Mouse (Mus musculus) bone marrow macrophage, adult 2 months (primary cell): ENCODE measurements around the gene Adi1. TPM values are rescaled to one million over a fixed set of nuclear protein-coding genes. Genes with fewer than 3 reads are reported as not detected.

Source experiments
- H3K27ac ChIP-seq: 2 replicates; pipeline ENCODE4 v1.5.1; 2012; ENCODE audit warnings: low read depth, low read length; ENCODE audit not compliant: insufficient read depth
- H3K4me1 ChIP-seq: 2 replicates; pipeline ENCODE4 v1.6.1; 2012; ENCODE audit warnings: low read length; ENCODE audit not compliant: control insufficient read depth, insufficient read depth
- H3K4me3 ChIP-seq: 2 replicates; pipeline ENCODE4 v1.5.1; 2012; ENCODE audit warnings: mild to moderate bottlenecking, low read length, moderate library complexity; ENCODE audit not compliant: insufficient read depth
- CTCF ChIP-seq: IDR thresholded peaks from 2 replicates; pipeline ENCODE4 v1.5.1; 2012; ENCODE audit warnings: low read depth, mild to moderate bottlenecking, low read length, moderate library complexity
- POLR2A ChIP-seq: IDR thresholded peaks from 2 replicates; pipeline ENCODE4 v1.6.1; 2012; ENCODE audit warnings: mild to moderate bottlenecking, low read depth, low read length, borderline replicate concordance
- polyA plus RNA-seq: library from polyadenylated mRNA; stranded (reverse); fragments of >200 nt; gene quantifications from 2 replicates; pipeline ENCODE4 v1.2.4, GENCODE M21; 2012; ENCODE audit not compliant: missing spikeins, insufficient read depth, insufficient read length

The Adi1 gene
- polyA plus RNA-seq, 1 experiment: 38.8 TPM

DNA sequence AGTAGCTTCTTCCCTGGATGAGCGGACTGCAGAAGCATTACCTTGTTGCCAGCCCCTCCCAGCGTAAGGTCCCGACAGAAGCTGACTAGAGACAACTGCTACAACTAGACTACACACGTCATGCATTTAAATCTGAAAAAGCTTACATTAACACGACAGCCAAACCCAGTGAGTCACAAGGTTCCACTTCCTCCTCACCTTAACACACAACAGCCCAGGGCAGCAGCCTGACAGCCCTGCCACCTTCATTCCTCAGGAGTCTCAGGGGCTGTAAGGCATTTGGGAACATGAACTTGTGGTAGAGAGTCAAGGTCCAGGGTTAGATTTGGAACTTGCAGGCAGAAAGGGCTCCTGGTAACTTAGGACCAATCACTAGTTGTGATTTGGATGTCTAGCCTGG lies 52.0 kb downstream of the Adi1 start:
- Histone ChIP-seq H3K4me3 (no peak overlapping the region), H3K27ac (peak overlapping the region; percentile 68), H3K4me1 (peaks cover 19% of the 10 kb centered on the region)
- no peak for TF ChIP-seq CTCF
- TF ChIP-seq POLR2A: no peak

Other genes with a start within 250 kb of the Adi1 start
- gene Dcdc2c, start 122.8 kb upstream of the Adi1 start, polyA plus RNA-seq: not detected in 2 replicates
- gene Allc, start 92.7 kb upstream of the Adi1 start, polyA plus RNA-seq: not detected in 2 replicates
- gene Colec11, start 51.9 kb upstream of the Adi1 start, polyA plus RNA-seq: 0.56 TPM in 1 of 2 replicates, not detected in the other
- 659 and 814 TPM in 2 replicates for gene Rps7, start 39.3 kb upstream of the Adi1 start, polyA plus RNA-seq
- gene Rnaseh1, start 25.6 kb upstream of the Adi1 start, polyA plus RNA-seq: 16.0 and 20.8 TPM in 2 replicates
- gene Trappc12, start 75.2 kb downstream of the Adi1 start, polyA plus RNA-seq: 22.5 and 24.1 TPM in 2 replicates
- gene Eipr1, start 76.6 kb downstream of the Adi1 start, polyA plus RNA-seq: 12.9 and 18.3 TPM in 2 replicates